Mouse (Mus musculus) neutrophil, adult 5-6 weeks (primary cell): ENCODE results near the gene Klhl28. TPM values are rescaled to one million over a fixed set of nuclear protein-coding genes. Genes with fewer than 3 reads are reported as not detected.

ENCODE experiments used
- ATAC-seq: fragments of 151-379, 151-347 bp; 2 replicates; pipeline ENCODE4 v1.8.0; 2017; ENCODE audit warnings: mild to moderate bottlenecking, moderate TSS enrichment; ENCODE audit not compliant: insufficient number of reproducible peaks, poor library complexity, low FRiP score, severe bottlenecking; ENCODE audit errors: extremely low read depth
- total RNA-seq: library from RNA; stranded (forward); fragments of 200-1000 nt; gene quantifications from 2 replicates; pipeline ENCODE4 v1.2.3, GENCODE M21; 2017

The Klhl28 gene
- 36.1 and 39.7 TPM in 2 replicates for total RNA-seq

GRCm38 (mm10) chr12:64965124-64966026 is at the start of gene Klhl28, which contains the start of gene Togaram1:
Klhl28 (minus strand) TSS chr12:64965534.
Togaram1 (plus strand) TSS chr12:64965804.
- ATAC-seq: peak; percentile 98

- no peak for ATAC-seq
Measured at GRCm38 (mm10) chr12:65007725-65008124, 42.4 kb upstream of the Klhl28 start.

GRCm38 (mm10) chr12:64977518-64977917 is 12.2 kb upstream of the Klhl28 start:
- no peak for ATAC-seq

GRCm38 (mm10) chr12:64976191-64976590 is 10.9 kb upstream of the Klhl28 start:
- no peak for ATAC-seq

- ATAC-seq: no peak
Measured at GRCm38 (mm10) chr12:64975558-64975957, 10.2 kb upstream of the Klhl28 start.

GRCm38 (mm10) chr12:64972063-64972462 is 6.7 kb upstream of the Klhl28 start:
- ATAC-seq: no peak

GRCm38 (mm10) chr12:64971399-64971798 is 6.1 kb upstream of the Klhl28 start:
- no peak for ATAC-seq

- no peak for ATAC-seq
Measured at GRCm38 (mm10) chr12:64968067-64968466, 2.7 kb upstream of the Klhl28 start.

GRCm38 (mm10) chr12:64967470-64967869 is 2.1 kb upstream of the Klhl28 start:
- ATAC-seq: no peak

- ATAC-seq: no peak
Measured at GRCm38 (mm10) chr12:64966652-64967435, 1.5 kb upstream of the Klhl28 start.

- no peak for ATAC-seq
Measured at GRCm38 (mm10) chr12:64966101-64966631, 832 bp upstream of the Klhl28 start.

GRCm38 (mm10) chr12:64964560-64964959 is 774 bp downstream of the Klhl28 start:
- no peak for ATAC-seq

GRCm38 (mm10) chr12:64937493-64937892 is 27.8 kb downstream of the Klhl28 start:
- no peak for ATAC-seq

GRCm38 (mm10) chr12:64917578-64918471 is 47.5 kb downstream of the Klhl28 start, which contains the start of gene Gm527:
Gm527 (plus strand) TSS chr12:64917906.
- peak; percentile 100 for ATAC-seq

GRCm38 (mm10) chr12:64916735-64917134 is 48.6 kb downstream of the Klhl28 start:
- ATAC-seq: no peak

- no peak for ATAC-seq
Measured at GRCm38 (mm10) chr12:64912996-64913395, 52.3 kb downstream of the Klhl28 start.

- no peak for ATAC-seq
Measured at GRCm38 (mm10) chr12:64903186-64903585, 62.1 kb downstream of the Klhl28 start.

- ATAC-seq: no peak
Measured at GRCm38 (mm10) chr12:64902506-64902905, 62.8 kb downstream of the Klhl28 start.
